Mouse (Mus musculus) embryonic facial prominence, embryonic 13.5 days (tissue): Measurements from ENCODE around the gene Rep15. TPM values are rescaled to one million over a fixed set of nuclear protein-coding genes. Genes with fewer than 3 reads are reported as not detected.

Experiments used
- ATAC-seq: fragments of 200-750 bp; cut with Nextera tagmentation; 2 replicates; pipeline ENCODE4 v1.8.0; 2017; ENCODE audit warnings: low read depth; ENCODE audit not compliant: insufficient number of reproducible peaks, insufficient read depth, low FRiP score, low TSS enrichment
- H3K27ac ChIP-seq: fragments of 300-500 bp; sonication (generic); 2 replicates; pipeline ENCODE4 v1.5.1; 2015; ENCODE audit warnings: moderate library complexity, mild to moderate bottlenecking, inconsistent platforms
- H3K27me3 ChIP-seq: fragments of 300-500 bp; sonication (generic); 2 replicates; pipeline ENCODE4 v1.6.1; 2015; ENCODE audit warnings: mild to moderate bottlenecking, inconsistent platforms
- H3K36me3 ChIP-seq: fragments of 300-500 bp; sonication (generic); 2 replicates; pipeline ENCODE4 v1.6.1; 2015; ENCODE audit warnings: mild to moderate bottlenecking, inconsistent platforms
- H3K4me1 ChIP-seq: fragments of 300-500 bp; sonication (generic); 2 replicates; pipeline ENCODE4 v1.6.1; 2015; ENCODE audit warnings: inconsistent platforms
- H3K4me2 ChIP-seq: fragments of 300-500 bp; sonication (generic); 2 replicates; pipeline ENCODE4 v1.6.1; 2015; ENCODE audit warnings: moderate library complexity, mild to moderate bottlenecking, inconsistent platforms
- H3K4me3 ChIP-seq: fragments of 300-500 bp; sonication (generic); 2 replicates; pipeline ENCODE4 v1.5.1; 2015; ENCODE audit warnings: mild to moderate bottlenecking, inconsistent platforms
- H3K9ac ChIP-seq: fragments of 300-500 bp; sonication (generic); 2 replicates; pipeline ENCODE4 v1.6.1; 2015; ENCODE audit warnings: mild to moderate bottlenecking, inconsistent platforms
- H3K9me3 ChIP-seq: fragments of 300-500 bp; sonication (generic); 2 replicates; pipeline ENCODE4 v1.6.1; 2016; ENCODE audit warnings: inconsistent platforms
- WGBS: fragments of 180-500 bp; shearing (Covaris S2); methylation state at CpG from one replicate; pipeline ENCODE4 v1.1.7; 2015; ENCODE audit warnings: mixed read lengths; 5-methylcytosine and 5-hydroxymethylcytosine counted together
- polyA plus RNA-seq: library from polyadenylated mRNA; unstranded; fragments of >200 nt; fragmentation: Nextera tagmentation; extraction: Ambion mirVana; gene quantifications from 2 replicates; pipeline ENCODE4 v1.2.1, GENCODE M21; 2015

Rep15 gene
- polyA plus RNA-seq, 1 experiment from 2014 or later, result 1.3 TPM

- Histone ChIP-seq H3K9me3 (no peaks in the 10 kb centered on the region), H3K27ac (no peak overlapping the region), H3K9ac (no peak overlapping the region), H3K4me3 (no peak overlapping the region), H3K36me3 (peaks cover 67% of the 10 kb centered on the region), H3K27me3 (no peaks in the 10 kb centered on the region), H3K4me2 (no peak overlapping the region), H3K4me1 (no peaks in the 10 kb centered on the region)
- 89% methylated on average over 15 of the region's 15 CpGs for WGBS
- ATAC-seq, result no peak
Observed at GRCm38 (mm10) chr6:147030096-147030885, 2.1 kb upstream of the Rep15 start.

GRCm38 (mm10) chr6:147042291-147043290, 10.2 kb downstream of the Rep15 start, which contains the start of gene Mrps35:
Gene Mrps35, plus strand, starts transcription at chr6:147042764.
- peak within 1 kb of the TSS; percentile 96 for H3K9ac ChIP-seq

GRCm38 (mm10) chr6:147043633-147044032, 11.2 kb downstream of the Rep15 start:
- peak overlapping the region; percentile 88 for H3K4me3 ChIP-seq
- H3K9me3 ChIP-seq, result no peaks in the 10 kb centered on the region
- H3K27ac ChIP-seq, result no peak overlapping the region
- peaks cover 11% of the 10 kb centered on the region for H3K4me1 ChIP-seq
- H3K4me2 ChIP-seq, result peak overlapping the region; percentile 72
- ATAC-seq, result no peak
- peak overlapping the region; percentile 96 for H3K9ac ChIP-seq
- WGBS, result 45% methylated on average over 7 of the region's 7 CpGs
- H3K27me3 ChIP-seq, result peaks cover 4% of the 10 kb centered on the region; the same call in 1 of the 2 replicates
- peaks cover 25% of the 10 kb centered on the region for H3K36me3 ChIP-seq

More at GRCm38 (mm10) chr6:147042291-147043290, 10.2 kb downstream of the Rep15 start, which contains the start of gene Mrps35:
- ATAC-seq, result peak; percentile 94
- peaks cover 11% of the 10 kb centered on the region for H3K4me1 ChIP-seq
- 3% methylated on average over 65 of the region's 66 CpGs for WGBS
- peak within 1 kb of the TSS; percentile 88 for H3K4me3 ChIP-seq
- no peaks in the 10 kb centered on the region for H3K9me3 ChIP-seq
- H3K27me3 ChIP-seq, result peaks cover 4% of the 10 kb centered on the region; the same call in 1 of the 2 replicates
- H3K4me2 ChIP-seq, result peak within 1 kb of the TSS; percentile 72
- H3K27ac ChIP-seq, result peak within 1 kb of the TSS; percentile 89
- peaks cover 15% of the 10 kb centered on the region for H3K36me3 ChIP-seq

- Histone ChIP-seq H3K4me2 (no peak overlapping the region), H3K9me3 (no peaks in the 10 kb centered on the region), H3K4me1 (peaks cover under 1% of the 10 kb centered on the region; the same call in 1 of the 2 replicates), H3K27me3 (no peaks in the 10 kb centered on the region), H3K36me3 (peaks cover 72% of the 10 kb centered on the region), H3K4me3 (no peak overlapping the region), H3K27ac (no peak overlapping the region), H3K9ac (no peak overlapping the region)
- WGBS, result 93% methylated on average over 13 of the region's 13 CpGs
- ATAC-seq, result no peak
Observed at GRCm38 (mm10) chr6:147049239-147049805, 16.9 kb downstream of the Rep15 start.

- peaks cover 88% of the 10 kb centered on the region for H3K36me3 ChIP-seq
- no peak for ATAC-seq
- H3K9ac ChIP-seq, result no peak overlapping the region
- 95% methylated on average over 8 of the region's 8 CpGs for WGBS
- H3K4me3 ChIP-seq, result no peak overlapping the region
- H3K27me3 ChIP-seq, result no peaks in the 10 kb centered on the region
- no peak overlapping the region for H3K27ac ChIP-seq
- peaks cover 4% of the 10 kb centered on the region; the same call in 1 of the 2 replicates for H3K4me1 ChIP-seq
- H3K4me2 ChIP-seq, result no peak overlapping the region
- no peaks in the 10 kb centered on the region for H3K9me3 ChIP-seq
Observed at GRCm38 (mm10) chr6:147051666-147052065, 19.3 kb downstream of the Rep15 start.

- no peak overlapping the region for H3K9ac ChIP-seq
- peaks cover 4% of the 10 kb centered on the region; the same call in 1 of the 2 replicates for H3K4me1 ChIP-seq
- ATAC-seq, result no peak
- WGBS, result 93% methylated on average over 9 of the region's 9 CpGs
- H3K9me3 ChIP-seq, result no peaks in the 10 kb centered on the region
- H3K36me3 ChIP-seq, result peaks cover 90% of the 10 kb centered on the region
- H3K27me3 ChIP-seq, result no peaks in the 10 kb centered on the region
- no peak overlapping the region for H3K27ac ChIP-seq
- no peak overlapping the region for H3K4me2 ChIP-seq
- no peak overlapping the region for H3K4me3 ChIP-seq
Observed at GRCm38 (mm10) chr6:147052440-147052839, 20.1 kb downstream of the Rep15 start.

GRCm38 (mm10) chr6:147053785-147054646, 21.6 kb downstream of the Rep15 start:
- no peaks in the 10 kb centered on the region for H3K9me3 ChIP-seq
- 78% methylated on average over 19 of the region's 19 CpGs for WGBS
- ATAC-seq, result no peak
- H3K4me3 ChIP-seq, result no peak overlapping the region
- H3K4me2 ChIP-seq, result no peak overlapping the region
- H3K9ac ChIP-seq, result no peak overlapping the region
- peaks cover 84% of the 10 kb centered on the region for H3K36me3 ChIP-seq
- no peaks in the 10 kb centered on the region for H3K27me3 ChIP-seq
- no peak overlapping the region for H3K27ac ChIP-seq
- peaks cover 4% of the 10 kb centered on the region; the same call in 1 of the 2 replicates for H3K4me1 ChIP-seq

GRCm38 (mm10) chr6:147055374-147055977, 23.1 kb downstream of the Rep15 start:
- Histone ChIP-seq H3K9ac (no peak overlapping the region), H3K9me3 (no peaks in the 10 kb centered on the region), H3K36me3 (peaks cover 82% of the 10 kb centered on the region), H3K4me3 (no peak overlapping the region), H3K27me3 (no peaks in the 10 kb centered on the region), H3K4me2 (no peak overlapping the region), H3K27ac (no peak overlapping the region), H3K4me1 (peaks cover 4% of the 10 kb centered on the region; the same call in 1 of the 2 replicates)
- ATAC-seq, result no peak
- 73% methylated on average over 10 of the region's 10 CpGs for WGBS

- H3K9me3 ChIP-seq, result no peaks in the 10 kb centered on the region
- 75% methylated on average over 7 of the region's 7 CpGs for WGBS
- no peak overlapping the region for H3K27ac ChIP-seq
- ATAC-seq, result no peak
- H3K9ac ChIP-seq, result no peak overlapping the region
- no peaks in the 10 kb centered on the region for H3K27me3 ChIP-seq
- peaks cover 11% of the 10 kb centered on the region; the same call in 1 of the 2 replicates for H3K4me1 ChIP-seq
- H3K4me2 ChIP-seq, result no peak overlapping the region
- no peak overlapping the region for H3K4me3 ChIP-seq
- H3K36me3 ChIP-seq, result peaks cover 72% of the 10 kb centered on the region
Observed at GRCm38 (mm10) chr6:147059326-147059725, 26.9 kb downstream of the Rep15 start.

GRCm38 (mm10) chr6:147061630-147062029, 29.2 kb downstream of the Rep15 start:
- no peak overlapping the region for H3K27ac ChIP-seq
- H3K4me1 ChIP-seq, result peaks cover 7% of the 10 kb centered on the region; the same call in 1 of the 2 replicates
- 75% methylated on average over 9 of the region's 9 CpGs for WGBS
- H3K4me2 ChIP-seq, result no peak overlapping the region
- no peaks in the 10 kb centered on the region for H3K9me3 ChIP-seq
- no peak overlapping the region for H3K9ac ChIP-seq
- ATAC-seq, result no peak
- H3K27me3 ChIP-seq, result no peaks in the 10 kb centered on the region
- H3K36me3 ChIP-seq, result peaks cover 62% of the 10 kb centered on the region
- H3K4me3 ChIP-seq, result no peak overlapping the region
